Mouse (Mus musculus) forebrain, embryonic 16.5 days (tissue): ENCODE data around the gene Kif24. TPM values are rescaled to one million over a fixed set of nuclear protein-coding genes. Genes with fewer than 3 reads are reported as not detected.

Source experiments
- ATAC-seq: fragments of 200-750 bp; cut with Nextera tagmentation; 2 replicates; pipeline ENCODE4 v1.8.0; 2017; ENCODE audit warnings: mild to moderate bottlenecking, moderate library complexity
- H3K27ac ChIP-seq: fragments of 300-500 bp; sonication (generic); 2 replicates; pipeline ENCODE4 v1.5.1; 2014; ENCODE audit warnings: low read length, control low read depth
- H3K27me3 ChIP-seq: fragments of 300-500 bp; sonication (generic); replicated peaks from 2 replicates; pipeline ENCODE4 v1.6.1; 2014; ENCODE audit warnings: low read length; ENCODE audit not compliant: control insufficient read depth, insufficient read depth
- H3K36me3 ChIP-seq: fragments of 300-500 bp; sonication (generic); 2 replicates; pipeline ENCODE4 v1.6.1; 2014; ENCODE audit not compliant: control insufficient read depth, insufficient read depth
- H3K4me1 ChIP-seq: fragments of 300-500 bp; sonication (generic); replicated peaks from 2 replicates; pipeline ENCODE4 v1.6.1; 2014; ENCODE audit warnings: low read length; ENCODE audit not compliant: control insufficient read depth, insufficient read depth
- H3K4me2 ChIP-seq: fragments of 300-500 bp; sonication (generic); 2 replicates; pipeline ENCODE4 v1.6.1; 2014; ENCODE audit warnings: mild to moderate bottlenecking, low read length, control low read depth
- H3K4me3 ChIP-seq: fragments of 300-500 bp; sonication (generic); replicated peaks from 2 replicates; pipeline ENCODE4 v1.5.1; 2014; ENCODE audit warnings: mild to moderate bottlenecking, low read length, control low read depth
- H3K9ac ChIP-seq: fragments of 300-500 bp; sonication (generic); replicated peaks from 2 replicates; pipeline ENCODE4 v1.6.1; 2014; ENCODE audit warnings: low read depth, low read length, control low read depth
- H3K9me3 ChIP-seq: fragments of 300-500 bp; sonication (generic); 2 replicates; pipeline ENCODE4 v1.6.1; 2016; ENCODE audit warnings: low read length; ENCODE audit not compliant: control insufficient read depth
- WGBS: fragments of 180-500 bp; shearing (Covaris S2); extraction: QIAGEN DNeasy Blood & Tissue Kit; methylation state at CpG from one replicate; pipeline ENCODE4 v1.1.7; 2014; 5-methylcytosine and 5-hydroxymethylcytosine counted together
- polyA plus RNA-seq: library from polyadenylated mRNA; unstranded; fragments of >200 nt; fragmentation: Nextera tagmentation; extraction: Ambion mirVana; gene quantifications from 2 replicates; pipeline ENCODE4 v1.2.1, GENCODE M21; 2015

The Kif24 gene
- polyA plus RNA-seq, 1 experiment from 2014 or later: 4.9 TPM

GRCm38 (mm10) chr4:41495076-41495475 lies 30.4 kb upstream of the Kif24 start:
- ATAC-seq: no peak
- 85% methylated on average over 4 of the region's 4 CpGs for WGBS
- H3K27me3 ChIP-seq: peaks cover 31% of the 10 kb centered on the region
- H3K27ac ChIP-seq: no peak overlapping the region
- no peak overlapping the region for H3K4me2 ChIP-seq
- H3K36me3 ChIP-seq: no peaks in the 10 kb centered on the region
- H3K9ac ChIP-seq: no peak overlapping the region
- no peaks in the 10 kb centered on the region for H3K9me3 ChIP-seq
- no peak overlapping the region for H3K4me3 ChIP-seq
- peaks cover 30% of the 10 kb centered on the region for H3K4me1 ChIP-seq

DNA sequence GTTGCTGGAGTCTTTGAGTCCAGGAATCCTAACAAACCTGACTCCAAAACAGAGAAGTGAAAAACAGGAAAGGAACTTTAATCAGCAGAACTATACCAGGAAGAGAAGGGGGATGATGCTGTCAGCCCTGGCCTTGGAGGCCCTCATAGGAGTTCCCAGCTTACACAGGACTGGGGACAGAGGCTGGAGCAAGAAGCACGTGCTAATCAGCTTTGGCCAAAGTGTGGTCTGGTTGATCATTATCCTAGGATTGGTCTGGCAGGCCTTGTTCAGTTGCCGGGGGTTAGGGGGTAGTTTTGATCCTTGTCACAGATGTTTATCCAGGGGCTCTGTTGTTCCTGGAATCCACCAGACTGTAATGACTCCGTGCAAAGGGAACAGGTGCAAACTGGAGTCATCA lies 29.7 kb upstream of the Kif24 start:
- Histone ChIP-seq H3K4me2 (no peak overlapping the region), H3K27ac (no peak overlapping the region), H3K9me3 (no peaks in the 10 kb centered on the region), H3K9ac (no peak overlapping the region), H3K27me3 (peaks cover 24% of the 10 kb centered on the region), H3K4me3 (no peak overlapping the region), H3K36me3 (no peaks in the 10 kb centered on the region), H3K4me1 (peaks cover 30% of the 10 kb centered on the region)
- no peak for ATAC-seq
- 54% methylated on average over 3 of the region's 3 CpGs for WGBS

DNA sequence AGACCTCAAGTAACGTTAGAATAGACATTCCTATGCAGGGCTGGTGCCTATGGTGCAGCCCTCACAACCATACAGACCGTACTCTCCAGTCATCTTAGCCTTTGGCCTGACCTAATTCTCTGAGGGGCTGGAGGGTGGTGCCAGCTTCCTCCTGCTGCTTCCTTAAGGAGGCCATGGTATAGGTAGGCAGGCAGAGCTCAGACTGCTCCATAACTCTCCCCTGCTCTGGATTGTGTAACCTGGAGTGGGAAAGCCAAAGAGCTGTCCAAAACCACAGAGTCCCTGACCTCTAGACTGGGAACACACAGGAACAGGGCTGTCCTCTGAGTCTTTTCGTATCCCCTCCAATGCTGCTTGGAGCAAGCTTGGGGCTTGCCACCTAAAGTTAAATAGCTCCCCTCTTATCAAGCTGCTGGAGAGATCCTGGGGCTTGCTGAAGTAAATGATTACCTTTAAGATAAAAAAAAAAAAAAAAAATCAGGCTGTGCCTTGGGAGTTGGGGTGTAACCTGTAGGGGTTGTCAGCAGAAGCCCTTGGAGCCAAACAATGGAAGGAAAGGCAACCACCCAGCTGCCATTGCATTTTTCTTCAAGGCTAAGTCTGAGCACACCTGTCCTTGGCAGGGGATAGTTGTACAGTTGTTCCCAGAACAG lies 28.9 kb upstream of the Kif24 start:
- H3K9ac ChIP-seq: no peak overlapping the region
- no peak for ATAC-seq
- peaks cover 18% of the 10 kb centered on the region for H3K27me3 ChIP-seq
- H3K36me3 ChIP-seq: no peaks in the 10 kb centered on the region
- H3K27ac ChIP-seq: no peak overlapping the region
- no peaks in the 10 kb centered on the region for H3K9me3 ChIP-seq
- no peak overlapping the region for H3K4me2 ChIP-seq
- H3K4me1 ChIP-seq: peaks cover 23% of the 10 kb centered on the region
- WGBS: 80% methylated on average over 3 of the region's 3 CpGs
- H3K4me3 ChIP-seq: no peak overlapping the region

DNA sequence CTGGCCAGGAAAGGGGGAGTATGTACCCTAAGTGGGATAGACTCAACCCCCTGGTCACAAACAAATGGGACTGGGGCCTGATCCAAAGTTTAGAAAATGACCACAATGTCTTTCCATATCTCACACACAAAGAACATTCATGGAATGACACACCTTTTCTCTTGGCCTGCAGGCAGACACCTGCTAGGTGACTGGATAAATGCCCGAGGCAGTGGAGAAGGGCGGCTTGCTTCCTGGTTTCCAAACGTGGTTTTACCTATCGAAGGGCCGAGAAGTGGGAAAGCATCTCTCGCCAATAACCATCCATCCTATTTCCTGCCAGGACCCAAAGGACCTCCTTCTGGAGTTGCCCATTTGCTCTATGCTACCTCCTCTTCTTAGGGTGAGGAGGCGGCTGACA lies 28.3 kb upstream of the Kif24 start:
- Histone ChIP-seq H3K27me3 (peaks cover 11% of the 10 kb centered on the region), H3K36me3 (no peaks in the 10 kb centered on the region), H3K27ac (no peak overlapping the region), H3K9me3 (no peaks in the 10 kb centered on the region), H3K9ac (no peak overlapping the region), H3K4me2 (no peak overlapping the region), H3K4me3 (no peak overlapping the region), H3K4me1 (peaks cover 17% of the 10 kb centered on the region)
- 81% methylated on average over 7 of the region's 7 CpGs for WGBS
- ATAC-seq: no peak

GRCm38 (mm10) chr4:41481601-41482017 lies 16.9 kb upstream of the Kif24 start:
- Histone ChIP-seq H3K9me3 (no peaks in the 10 kb centered on the region), H3K36me3 (peaks cover 5% of the 10 kb centered on the region; the same call in 1 of the 2 replicates), H3K4me2 (no peak overlapping the region), H3K27me3 (no peaks in the 10 kb centered on the region), H3K4me3 (no peak overlapping the region), H3K27ac (no peak overlapping the region), H3K9ac (no peak overlapping the region), H3K4me1 (0 out of 2 replicates have a peak, but pooled peaks cover 2% of the 10 kb centered on the region)
- no peak for ATAC-seq
- 42% methylated on average over 6 of the region's 6 CpGs for WGBS

- ATAC-seq: no peak
- Histone ChIP-seq H3K36me3 (peaks cover 5% of the 10 kb centered on the region; the same call in 1 of the 2 replicates), H3K27me3 (no peaks in the 10 kb centered on the region), H3K27ac (no peak overlapping the region), H3K4me3 (no peak overlapping the region), H3K4me1 (0 out of 2 replicates have a peak, but pooled peaks cover 2% of the 10 kb centered on the region), H3K9me3 (no peaks in the 10 kb centered on the region), H3K4me2 (no peak overlapping the region), H3K9ac (no peak overlapping the region)
- WGBS: 84% methylated on average over 8 of the region's 8 CpGs
Measured at GRCm38 (mm10) chr4:41480254-41480653, 15.6 kb upstream of the Kif24 start.

- Histone ChIP-seq H3K4me1 (0 out of 2 replicates have a peak, but pooled peaks cover 2% of the 10 kb centered on the region), H3K36me3 (peaks cover 5% of the 10 kb centered on the region; the same call in 1 of the 2 replicates), H3K4me3 (no peak overlapping the region), H3K27me3 (no peaks in the 10 kb centered on the region), H3K27ac (no peak overlapping the region), H3K4me2 (no peak overlapping the region), H3K9me3 (no peaks in the 10 kb centered on the region), H3K9ac (no peak overlapping the region)
- WGBS: 59% methylated on average over 1 of the region's 1 CpGs
- no peak for ATAC-seq
Measured at GRCm38 (mm10) chr4:41479456-41479804, 14.7 kb upstream of the Kif24 start.

- Histone ChIP-seq H3K27me3 (no peaks in the 10 kb centered on the region), H3K4me2 (no peak overlapping the region), H3K4me3 (no peak overlapping the region), H3K4me1 (0 out of 2 replicates have a peak, but pooled peaks cover 2% of the 10 kb centered on the region), H3K27ac (no peak overlapping the region), H3K36me3 (peaks cover 5% of the 10 kb centered on the region; the same call in 1 of the 2 replicates), H3K9me3 (no peaks in the 10 kb centered on the region), H3K9ac (no peak overlapping the region)
- no peak for ATAC-seq
- WGBS: 59% methylated on average over 4 of the region's 4 CpGs
Measured at GRCm38 (mm10) chr4:41478751-41479455, 14.2 kb upstream of the Kif24 start.

DNA sequence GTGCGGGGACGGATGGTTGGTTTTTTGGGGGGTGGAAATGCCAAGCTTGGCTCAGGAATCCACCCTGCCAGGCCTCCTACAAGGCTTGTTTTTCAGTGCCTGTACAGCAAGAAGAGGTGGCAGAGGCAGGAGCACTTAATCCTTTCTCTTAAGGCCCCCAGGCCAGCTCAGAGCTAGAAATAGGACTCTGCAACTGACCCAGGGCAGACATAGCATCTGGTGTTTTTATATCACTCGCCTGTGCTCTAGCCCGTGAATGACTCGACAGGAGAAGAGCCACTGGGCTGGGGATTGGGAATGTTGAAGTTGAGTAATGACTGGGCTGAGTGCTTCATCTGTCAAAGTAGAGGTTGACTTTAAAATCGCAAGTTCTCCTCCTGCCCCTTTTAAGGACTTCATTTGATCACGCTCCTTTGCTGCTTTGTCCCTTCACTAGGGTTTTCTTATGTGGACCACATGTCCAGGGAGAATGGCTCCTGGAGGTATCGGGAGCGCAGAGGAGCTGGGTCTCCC lies 13.0 kb upstream of the Kif24 start:
- H3K4me2 ChIP-seq: no peak overlapping the region
- H3K9me3 ChIP-seq: no peaks in the 10 kb centered on the region
- no peak overlapping the region for H3K9ac ChIP-seq
- H3K4me3 ChIP-seq: no peak overlapping the region
- H3K4me1 ChIP-seq: 0 out of 2 replicates have a peak, but pooled peaks cover 2% of the 10 kb centered on the region
- 91% methylated on average over 9 of the region's 9 CpGs for WGBS
- no peak for ATAC-seq
- H3K27ac ChIP-seq: no peak overlapping the region
- no peaks in the 10 kb centered on the region for H3K27me3 ChIP-seq
- peaks cover 5% of the 10 kb centered on the region; the same call in 1 of the 2 replicates for H3K36me3 ChIP-seq
